Comparison of ENCODE assay signal across 10 mouse cellular contexts in the genomic region with DNA sequence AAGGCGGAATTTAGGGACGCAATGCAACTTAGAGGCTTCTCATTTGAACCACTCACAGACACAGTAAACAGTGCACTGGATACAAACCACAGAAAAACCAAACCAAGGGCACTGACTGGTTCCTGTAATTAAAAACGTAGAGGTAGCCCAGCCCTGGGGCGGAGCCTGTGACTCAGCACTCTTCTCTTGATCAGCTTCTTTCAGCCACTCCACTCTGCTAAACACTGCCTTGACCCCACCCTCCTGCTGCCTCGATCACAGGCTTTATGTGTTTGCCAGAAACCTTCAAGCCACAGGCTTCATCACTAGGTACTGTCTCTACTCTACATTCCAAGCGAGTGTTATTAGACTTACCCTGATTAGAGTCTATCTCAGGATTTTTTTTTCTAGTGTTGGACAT. TPM values are rescaled to one million over a fixed set of nuclear protein-coding genes. Genes with fewer than 3 reads are reported as not detected.
A peak's percentile ranks its signal among the peaks of the same experiment; 100 is the strongest.
DNase-seq lines count a peak whose midpoint lies in the region; ATAC-seq and TF ChIP-seq lines count a peak whose summit lies in the region.
"Had no signal": no experiment of that assay in that cellular context is flagged by ENCODE, and none has a peak within 500 bp of the region (broad histone marks: within the 10 kb centered on the region; RNA-seq: fewer than 3 reads in every experiment).

No protein-coding gene starts in this region.

- H3K4me1 ChIP-seq in ES-Bruce4 (ENCODE audit: control insufficient read depth, insufficient read depth, low read length): peaks cover 12% of the 10 kb centered on the region
- H3K4me1 ChIP-seq in kidney, embryonic 14.5 days (ENCODE audit: control insufficient read depth, insufficient read depth, low read length): no peaks in the 10 kb centered on the region

- peak overlapping the region; percentile 35; the same call in 1 of the 2 replicates for H3K9ac ChIP-seq in ES-Bruce4 (ENCODE audit: low read depth, poor library complexity, severe bottlenecking)
- no peak overlapping the region for H3K9ac ChIP-seq in kidney, embryonic 14.5 days (ENCODE audit: low read depth, low read length)

- peak; percentile 96 for TF ChIP-seq EP300 in ES-Bruce4 (IDR thresholded peaks at IDR 0.05; ENCODE audit: insufficient read depth, low read depth, low read length)

- no peak overlapping the region for H3K4me2 ChIP-seq in kidney, embryonic 14.5 days (replicated peaks; ENCODE audit: low read depth, low read length)

- WGBS in large intestine, adult 2 months: 50% methylated on average over 6 of the region's 6 CpGs
- 42% methylated on average over 6 of the region's 6 CpGs for WGBS in kidney, embryonic 14.5 days

- no peaks in the 10 kb centered on the region for H3K9me3 ChIP-seq in ES-Bruce4 (replicated peaks; ENCODE audit: control insufficient read depth, insufficient read depth, low read length, poor library complexity, severe bottlenecking)
- H3K9me3 ChIP-seq in kidney, embryonic 14.5 days (ENCODE audit: control insufficient read depth, low read length): no peaks in the 10 kb centered on the region

- no peaks in the 10 kb centered on the region for H3K36me3 ChIP-seq in ES-Bruce4 (ENCODE audit: control insufficient read depth, insufficient read depth, low read length, poor library complexity, severe bottlenecking)
- H3K36me3 ChIP-seq in kidney, embryonic 14.5 days (ENCODE audit: control insufficient read depth, insufficient read depth, low read length): no peaks in the 10 kb centered on the region

- ATAC-seq in megakaryocyte progenitor cell, adult 5-6 weeks (replicated peaks; ENCODE audit: poor library complexity): peak; percentile 84
- ATAC-seq in activated CD4-positive, CD25-positive, alpha-beta regulatory T cell, adult 4 months: no peak
- no peak for ATAC-seq in kidney, embryonic 14.5 days (ENCODE audit: low FRiP score, low TSS enrichment)

- H3K4me3 ChIP-seq in ES-Bruce4 (ENCODE audit: low read depth, low read length): no peak overlapping the region
- no peak overlapping the region for H3K4me3 ChIP-seq in kidney, embryonic 14.5 days (ENCODE audit: low read length)

- peak; percentile 24 for TF ChIP-seq POLR2A in ES-Bruce4 (IDR thresholded peaks at IDR 0.05; ENCODE audit: insufficient read depth, low read length)

- TF ChIP-seq CTCF in ES-Bruce4 (IDR thresholded peaks at IDR 0.05; ENCODE audit: low read depth, low read length): no peak

- no peaks in the 10 kb centered on the region for H3K27me3 ChIP-seq in ES-Bruce4 (ENCODE audit: control insufficient read depth, insufficient read depth, low read length, poor library complexity, severe bottlenecking)
- H3K27me3 ChIP-seq in kidney, embryonic 14.5 days (ENCODE audit: control insufficient read depth, insufficient read depth, low read length): no peaks in the 10 kb centered on the region

- peak overlapping the region; percentile 98 for H3K27ac ChIP-seq in ES-Bruce4 (ENCODE audit: insufficient read depth, low read length)
- H3K27ac ChIP-seq in kidney, embryonic 14.5 days (ENCODE audit: low read depth, low read length): no peak overlapping the region

- DNase-seq in WW6 (ENCODE audit: low read depth, low spot score): peak; percentile 87
- peak; percentile 33 for DNase-seq in large intestine, adult 2 months (ENCODE audit: low read depth, low spot score)
- no peak for DNase-seq in cerebellum, postnatal 36 days
- no peak for DNase-seq in embryo, embryonic 9.5 days (ENCODE audit: extremely low spot score)
- DNase-seq: cerebellum, adult 11 months; kidney, adult 2 months had no signal

RNA-seq across cellular contexts. Expression of gene Gm11084, which starts 37.3 kb away (rescaled TPM):
- polyA plus RNA-seq in ES-Bruce4 (2011; ENCODE audit: insufficient read depth, insufficient read length, low read depth, missing spikeins): not detected in 2 replicates
- not detected in 2 replicates for polyA plus RNA-seq in large intestine, adult 2 months (2012; rRNA removed)
- not detected in 2 replicates for total RNA-seq in megakaryocyte progenitor cell, adult 5-6 weeks (2015)
- not detected in 2 replicates for total RNA-seq in megakaryocyte progenitor cell, adult 5-6 weeks (2017)
- polyA plus RNA-seq in activated CD4-positive, CD25-positive, alpha-beta regulatory T cell, adult 4 months (2017; shearing (Covaris generic)): not detected
- polyA plus RNA-seq in kidney, embryonic 14.5 days (2014; fragmentation: Nextera tagmentation; extraction: Ambion mirVana): not detected in 2 replicates
- polyA plus RNA-seq: kidney, adult 2 months had no signal

RNA-seq across cellular contexts. Expression of gene Sp3, which starts 43.6 kb away (rescaled TPM):
- polyA plus RNA-seq in ES-Bruce4 (2011; ENCODE audit: insufficient read depth, insufficient read length, low read depth, missing spikeins): 98.0 and 102 TPM in 2 replicates
- polyA plus RNA-seq in large intestine, adult 2 months (2012; rRNA removed): 13.3 and 23.5 TPM in 2 replicates
- 108 and 111 TPM in 2 replicates for total RNA-seq in megakaryocyte progenitor cell, adult 5-6 weeks (2015)
- 109 and 114 TPM in 2 replicates for total RNA-seq in megakaryocyte progenitor cell, adult 5-6 weeks (2017)
- polyA plus RNA-seq in activated CD4-positive, CD25-positive, alpha-beta regulatory T cell, adult 4 months (2017; shearing (Covaris generic)): 10 to 100 TPM; 61.4 to 62.9 TPM
- 48.5 and 76.0 TPM in 2 replicates for polyA plus RNA-seq in kidney, embryonic 14.5 days (2014; fragmentation: Nextera tagmentation; extraction: Ambion mirVana)

Comparison
In these comparisons a context has a peak if more than half of its experiments do, and no peak if none do; other contexts are left out.
1. DNase-seq: peak in WW6 (single experiment) and large intestine, adult 2 months (single experiment); none in cerebellum, postnatal 36 days (0 of 2) and embryo, embryonic 9.5 days (single experiment).